Mouse (Mus musculus) ES-Bruce4 (cell line): ENCODE measurements around the gene Dsp.

Source experiments
- CTCF ChIP-seq: IDR thresholded peaks from one replicate; pipeline ENCODE4 v1.8.1; 2011; ENCODE audit warnings: low read depth, low read length
- POLR2A ChIP-seq: IDR thresholded peaks from one replicate; pipeline ENCODE4 v1.8.1; 2011; ENCODE audit warnings: low read length; ENCODE audit not compliant: insufficient read depth

GRCm38 (mm10) chr13:38232411-38232810, 81.3 kb downstream of the Dsp start:
- TF ChIP-seq POLR2A (no peak), CTCF (no peak)
